Comparison of ENCODE assay signal across 15 mouse cellular contexts in the genomic region with DNA sequence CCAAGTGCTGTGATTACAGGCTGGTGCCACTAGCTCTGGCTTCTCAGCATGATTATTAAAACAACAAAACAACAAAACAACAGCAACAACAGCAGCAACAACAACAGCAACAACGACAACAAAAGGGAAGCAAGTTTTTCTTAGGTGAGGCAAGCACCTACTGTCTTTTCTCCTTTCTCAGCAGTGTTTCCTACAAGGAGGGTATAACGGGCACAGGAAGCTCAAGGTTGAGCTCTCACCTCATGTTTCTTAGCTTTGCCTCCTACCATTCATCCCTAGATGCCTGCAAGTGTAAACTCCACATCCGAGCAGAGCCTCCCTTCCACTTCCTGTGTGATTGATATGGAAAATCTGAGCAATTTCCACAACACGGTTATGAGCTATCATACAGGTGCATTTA.
"Had no signal": no experiment of that assay in that cellular context is flagged by ENCODE, and none has a peak within 500 bp of the region (broad histone marks: within the 10 kb centered on the region; RNA-seq: fewer than 3 reads in every experiment).

No protein-coding gene starts in this region.

- H3K27me3 ChIP-seq: neural tube, embryonic 15.5 days; stomach, embryonic 15.5 days had no signal

- H3K4me1 ChIP-seq: stomach, embryonic 15.5 days had no signal

- H3K27ac ChIP-seq: neural tube, embryonic 15.5 days; stomach, embryonic 15.5 days; stomach, postnatal 0 days had no signal

- H3K4me2 ChIP-seq: neural tube, embryonic 15.5 days; stomach, embryonic 15.5 days had no signal

- DNase-seq: retina, postnatal 1 day; right cerebral cortex, adult 18-20 months; right cerebral cortex, postnatal 14 days; right cerebral cortex, postnatal 25 days; right cerebral cortex, postnatal 4 days; spleen, adult 18-20 months; thymus, adult 18-20 months; thymus, adult 2 months; thymus, postnatal 14 days; thymus, postnatal 25 days; thymus, postnatal 36 days; thymus, postnatal 4 days had no signal

- H3K9ac ChIP-seq: neural tube, embryonic 15.5 days; stomach, embryonic 15.5 days had no signal

- H3K9me3 ChIP-seq: neural tube, embryonic 15.5 days; stomach, embryonic 15.5 days had no signal

- H3K4me3 ChIP-seq: neural tube, embryonic 15.5 days; stomach, embryonic 15.5 days had no signal

- H3K36me3 ChIP-seq: neural tube, embryonic 15.5 days; stomach, embryonic 15.5 days had no signal
